Mouse (Mus musculus) spleen, embryonic (tissue): ENCODE data around the gene Aak1.

Experiments used
- CTCF ChIA-PET: fragments of 350-600 bp; sonication (Branson Sonifier 250); formaldehyde crosslinking; loops from one replicate; lab custom pipeline; 2022; lab: Charles Lee

Gene Aak1

DNA sequence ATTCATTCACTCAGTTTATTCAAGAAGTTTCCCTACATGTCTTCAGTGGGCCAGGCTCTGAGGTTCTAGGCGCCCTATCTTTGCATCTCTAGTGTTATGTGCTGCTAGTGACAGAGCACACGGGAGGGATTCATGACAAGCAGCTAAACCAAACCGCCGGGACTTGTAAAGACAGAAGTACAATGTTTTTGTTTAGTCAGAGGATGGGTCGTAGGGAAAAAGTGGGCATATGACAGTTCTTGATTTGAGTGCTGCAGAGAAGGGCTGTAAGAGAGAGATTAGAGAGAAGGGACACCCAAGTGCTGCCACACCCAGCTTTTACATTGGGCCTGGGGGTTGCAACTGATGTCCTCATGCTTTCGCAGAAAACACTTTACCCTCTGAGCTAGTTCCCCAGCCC lies 35.4 kb downstream of the Aak1 start:
- CTCF ChIA-PET, result no interaction called here

DNA sequence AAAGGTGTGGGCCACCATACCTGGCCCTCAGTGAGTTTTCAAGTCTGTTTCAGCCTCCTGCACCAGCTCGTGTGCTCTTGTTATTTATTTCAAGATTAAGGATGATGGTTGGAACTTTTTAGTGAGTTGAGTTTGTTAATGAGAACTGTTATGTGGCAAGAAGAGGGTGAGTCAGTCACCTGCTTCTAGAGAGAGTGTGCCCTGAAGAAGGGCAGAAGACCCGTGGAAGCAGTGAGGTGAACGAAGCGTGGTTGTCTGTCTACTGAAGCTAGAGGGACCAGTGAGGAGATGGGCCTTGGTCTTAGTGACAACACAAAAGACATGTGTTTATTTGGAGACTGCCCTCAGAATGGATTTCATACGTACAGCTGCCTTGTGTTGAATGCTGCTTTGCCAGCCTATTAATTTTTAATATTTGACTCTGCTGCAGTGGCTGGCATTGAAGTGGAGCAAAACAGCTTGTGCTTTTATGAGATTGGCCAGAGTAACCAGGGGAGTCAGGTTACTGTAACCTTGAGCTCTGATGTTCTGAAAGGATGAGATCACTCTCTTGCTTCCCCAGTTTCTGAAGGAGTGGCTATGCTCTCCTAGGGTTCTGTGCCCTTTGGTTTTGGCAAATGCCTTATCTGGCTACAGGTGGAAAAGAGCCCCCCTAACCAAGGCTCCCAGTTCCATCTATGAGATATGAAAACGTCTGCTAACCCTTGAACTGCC lies 36.7 kb downstream of the Aak1 start:
- CTCF ChIA-PET, result interaction anchor here (0.5 kb wide), 1 partner anchor 21 kb away, joined by 6 read pairs; no protein-coding TSS in a partner anchor

DNA sequence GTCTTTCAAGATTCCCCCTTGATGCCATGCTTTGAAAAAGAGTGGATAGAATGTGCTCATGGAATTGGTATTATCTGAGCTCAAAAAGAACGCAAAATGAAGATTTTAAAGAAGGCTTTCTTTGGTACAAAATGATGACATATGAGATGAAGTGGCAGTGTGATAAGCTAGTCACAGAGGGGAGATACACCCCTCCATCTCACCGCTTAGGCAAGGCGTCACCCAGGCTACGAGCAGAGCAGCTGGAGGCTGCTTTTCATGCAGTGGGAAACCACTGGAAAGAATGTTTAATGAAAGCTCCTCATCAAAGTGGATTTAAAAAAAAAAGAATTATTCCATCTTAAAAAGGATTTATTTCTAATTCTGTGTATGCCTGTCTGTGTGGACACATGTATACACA lies 37.5 kb downstream of the Aak1 start:
- CTCF ChIA-PET, result no interaction called here

DNA sequence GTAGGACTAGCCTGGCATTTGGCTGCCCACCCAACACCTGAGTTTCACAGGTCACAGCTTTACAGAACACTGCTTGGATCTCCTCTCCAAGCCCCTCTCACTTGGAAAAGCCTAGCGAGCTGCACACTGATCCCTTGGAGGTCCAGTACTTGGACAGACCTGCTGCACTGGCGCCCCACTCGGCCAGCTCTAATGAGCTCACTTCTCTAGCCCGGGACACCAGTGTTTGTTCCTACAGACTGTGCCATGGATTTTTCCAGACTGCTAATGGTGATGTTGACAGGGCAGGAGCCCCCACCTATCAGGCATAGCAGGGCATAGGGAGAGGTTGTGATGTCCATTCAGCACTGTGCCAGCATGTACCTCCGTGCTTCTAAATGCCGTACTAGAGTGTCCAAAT lies 48.2 kb downstream of the Aak1 start:
- CTCF ChIA-PET, result no interaction called here

DNA sequence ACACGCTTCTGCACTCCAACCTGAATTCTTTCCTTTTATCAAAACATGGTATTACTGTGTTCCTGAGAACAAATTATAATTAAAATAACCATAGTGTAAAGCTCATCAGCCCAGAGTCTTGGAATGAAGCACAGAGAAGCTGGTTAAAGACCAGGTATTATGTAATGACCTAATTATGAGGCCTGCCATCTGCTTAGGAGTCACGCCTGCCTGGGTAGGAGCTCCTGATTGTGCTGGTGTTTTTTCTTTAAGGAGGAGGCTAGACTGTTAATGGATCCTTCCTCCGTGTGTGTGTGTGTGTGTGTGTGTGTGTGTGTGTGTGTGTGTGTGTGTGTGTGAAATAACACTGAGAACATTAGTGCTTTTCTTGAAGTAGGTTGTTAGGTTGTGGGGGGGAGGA lies 49.7 kb downstream of the Aak1 start:
- CTCF ChIA-PET, result interaction anchor here (0.6 to 0.7 kb wide), 2 partner anchors 15 to 980 kb away, joined by 4 to 7 read pairs; no protein-coding TSS in a partner anchor

DNA sequence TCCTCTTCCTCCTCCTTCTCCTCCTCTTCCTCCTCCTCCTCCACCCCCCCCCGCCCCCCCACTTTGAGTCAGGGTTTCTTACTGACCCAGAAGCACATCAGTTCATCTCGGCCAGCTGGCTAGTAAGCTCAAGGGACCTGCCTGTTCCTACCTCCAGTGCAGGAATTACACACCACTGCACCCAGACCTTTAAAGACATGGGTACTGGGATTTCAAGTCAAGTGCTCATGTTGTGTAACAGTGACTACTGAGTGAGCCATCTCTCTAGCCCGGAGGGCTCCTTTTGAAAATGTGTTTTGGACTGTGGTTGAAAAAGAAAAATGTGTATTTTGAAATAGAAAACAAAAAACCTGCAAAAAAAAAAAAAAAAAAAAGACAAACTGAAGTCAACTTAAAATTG lies 50.6 kb downstream of the Aak1 start:
- CTCF ChIA-PET, result interaction anchor here (0.7 kb wide), 4 partner anchors 12 to 78 kb away, joined by 3 to 7 read pairs (median 5); no protein-coding TSS in a partner anchor

DNA sequence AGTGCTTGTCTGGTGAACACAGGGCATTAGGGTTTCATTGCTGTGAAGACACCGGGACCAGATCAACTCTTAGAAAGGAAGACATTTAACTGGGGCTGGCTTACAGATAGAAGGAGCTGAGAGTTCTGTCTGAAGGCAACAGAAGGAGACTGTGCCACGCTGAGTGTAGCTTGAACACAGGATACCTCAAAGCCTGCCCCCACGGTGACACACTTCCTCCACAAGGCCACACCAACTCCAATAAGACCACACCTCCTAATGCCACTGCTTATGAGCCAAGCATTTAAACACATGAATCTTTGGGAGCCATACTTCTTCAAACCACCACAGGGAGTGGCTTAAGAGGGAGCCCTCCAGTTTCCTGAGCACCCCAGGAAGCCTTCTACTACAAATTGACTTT lies 51.2 kb downstream of the Aak1 start:
- CTCF ChIA-PET, result interaction anchor here (0.7 kb wide), 3 partner anchors 11 to 79 kb away, joined by 3 to 6 read pairs (median 4); no protein-coding TSS in a partner anchor

DNA sequence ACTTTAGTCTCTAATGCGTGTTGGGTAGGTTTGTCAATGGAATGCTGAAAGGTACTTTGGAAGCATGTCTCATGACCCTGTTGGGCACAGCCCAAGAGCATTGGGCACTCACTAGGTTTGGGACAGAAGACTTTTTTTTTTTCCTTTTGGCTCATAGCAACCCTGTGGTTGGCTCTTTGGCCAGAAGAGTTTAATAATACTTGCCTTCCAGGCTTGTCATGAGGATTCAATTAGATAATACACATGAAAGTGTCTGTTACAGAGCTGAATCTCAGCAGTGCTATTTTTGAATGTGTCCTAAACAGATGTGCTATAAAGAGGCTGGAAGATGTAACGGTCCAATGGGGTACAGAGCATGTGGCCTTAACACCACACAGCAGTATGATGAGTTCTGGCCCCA lies 56.2 kb downstream of the Aak1 start:
- CTCF ChIA-PET, result no interaction called here

DNA sequence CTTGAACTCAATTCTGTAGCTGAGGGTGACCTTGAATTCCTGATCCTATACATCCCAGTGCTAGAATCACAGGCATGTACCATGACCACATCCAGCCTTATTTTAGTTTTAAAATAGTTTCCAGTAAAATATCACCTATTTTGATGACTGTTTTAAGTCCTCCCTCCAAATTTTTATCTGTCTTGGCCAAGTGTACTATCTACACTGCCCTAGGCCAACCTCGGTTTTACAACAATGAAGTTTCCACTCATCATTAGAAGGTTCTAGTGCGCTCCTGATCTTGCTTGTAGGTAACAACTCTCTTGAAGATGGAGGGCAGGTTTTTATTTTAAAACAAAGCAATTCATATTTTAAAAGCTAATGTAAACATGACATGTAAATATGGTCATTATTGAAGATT lies 57.9 kb downstream of the Aak1 start:
- CTCF ChIA-PET, result interaction anchor here (0.6 kb wide), 1 partner anchor 37 kb away, joined by 9 read pairs; no protein-coding TSS in a partner anchor

DNA sequence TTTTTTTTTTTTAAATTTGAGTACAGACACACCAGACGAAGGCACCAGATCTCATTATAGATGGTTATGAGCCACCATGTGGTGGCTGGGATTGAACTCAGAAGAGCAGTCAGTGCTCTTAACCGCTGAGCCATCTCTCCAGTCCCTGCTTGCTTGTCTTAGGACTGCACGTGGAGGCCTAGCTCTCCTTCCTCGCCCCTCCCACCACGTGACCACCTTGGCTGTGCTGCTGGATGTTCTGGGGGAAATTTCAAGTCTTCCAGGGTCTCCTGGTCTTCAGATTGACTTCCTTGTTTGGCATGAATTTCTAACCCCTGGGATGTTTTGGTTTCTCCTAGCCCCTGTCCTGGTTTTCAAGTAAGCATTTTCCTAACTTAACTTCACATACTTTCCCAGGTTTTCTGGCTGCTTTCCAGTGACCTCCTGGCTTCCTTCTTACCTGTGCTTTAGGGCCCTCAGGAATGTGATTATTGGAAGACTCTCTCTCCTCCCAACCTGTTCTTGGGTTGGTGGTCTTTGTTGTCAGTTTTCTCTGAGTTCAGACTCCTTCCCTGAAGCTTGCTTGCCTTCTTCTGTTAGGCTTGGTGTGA lies 59.3 kb downstream of the Aak1 start:
- CTCF ChIA-PET, result interaction anchor here (0.6 kb wide), 2 partner anchors 40 to 359 kb away, joined by 3 read pairs; no protein-coding TSS in a partner anchor

DNA sequence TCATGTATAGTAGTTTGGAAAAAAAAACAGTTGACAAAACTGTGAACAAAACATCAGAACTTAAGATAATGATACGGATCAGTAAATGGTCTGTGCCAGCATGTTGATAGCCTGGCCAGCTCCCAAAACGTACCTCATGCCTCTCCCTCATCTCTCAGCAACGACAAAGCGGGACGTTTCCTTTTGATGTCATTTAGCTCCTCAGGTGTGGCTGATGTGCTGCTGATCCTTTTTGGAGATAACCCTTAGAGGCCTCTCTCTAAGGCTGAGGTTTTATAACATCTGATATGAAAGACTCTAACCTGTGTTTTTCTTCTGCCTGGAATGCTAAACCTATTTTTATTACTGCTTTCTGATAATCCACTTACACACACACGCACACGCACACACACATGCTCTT lies 60.6 kb downstream of the Aak1 start:
- CTCF ChIA-PET, result no interaction called here

DNA sequence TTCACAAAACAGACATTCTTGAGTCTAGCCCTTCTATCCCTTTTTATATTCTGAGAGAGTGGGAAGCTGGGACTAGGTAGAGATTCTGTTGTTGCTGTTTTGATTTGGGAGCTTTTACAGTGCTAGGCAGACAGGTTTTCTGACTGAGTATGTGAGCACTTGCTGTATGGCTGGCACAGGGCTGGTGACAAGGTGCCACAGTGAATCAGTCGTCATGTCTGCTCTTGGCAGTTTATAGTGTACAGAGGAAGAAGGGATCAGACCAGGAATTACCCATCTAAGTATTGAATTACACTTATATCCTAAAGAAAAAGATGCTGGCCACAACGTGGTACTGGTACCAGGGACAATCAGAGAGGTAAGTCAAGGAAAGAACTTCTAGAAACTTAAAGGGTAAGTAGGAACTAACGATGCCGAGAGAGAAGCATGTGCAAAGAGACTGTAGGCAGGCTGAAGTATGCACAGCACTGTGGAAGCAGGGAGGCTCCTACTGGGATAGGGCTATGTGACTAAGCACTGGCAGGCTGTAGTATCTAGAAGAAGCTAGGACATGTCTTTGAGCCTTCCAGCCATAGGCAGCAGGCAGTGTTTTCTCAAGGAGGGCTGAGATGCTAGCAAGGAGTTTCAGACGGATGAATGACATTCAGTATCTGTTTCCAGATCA lies 67.0 kb downstream of the Aak1 start:
- CTCF ChIA-PET, result interaction anchor here (0.8 kb wide), 1 partner anchor 15 kb away, joined by 4 read pairs; no protein-coding TSS in a partner anchor

DNA sequence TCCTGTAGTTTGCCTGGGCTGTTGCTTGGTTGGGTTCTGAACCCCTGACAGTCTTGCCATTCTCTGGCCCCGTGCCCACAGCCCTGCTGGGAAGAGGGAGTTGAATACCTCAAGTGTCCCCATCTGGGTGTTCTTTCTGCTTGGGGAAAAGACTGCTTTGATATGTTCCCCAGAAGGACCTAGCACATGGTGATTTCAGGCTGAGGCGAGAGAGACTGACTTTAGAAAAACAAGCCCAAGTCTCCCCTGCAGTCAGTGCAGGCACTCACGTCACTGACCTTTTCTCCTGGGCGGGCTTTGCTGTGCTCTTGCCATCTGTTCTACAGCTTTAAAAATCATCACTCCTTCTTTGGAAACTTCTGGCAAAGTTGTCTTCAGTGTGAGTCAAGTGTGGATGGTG lies 67.9 kb downstream of the Aak1 start:
- CTCF ChIA-PET, result interaction anchor here (0.6 kb wide), 1 partner anchor 104 kb away, joined by 3 read pairs; no protein-coding TSS in a partner anchor

DNA sequence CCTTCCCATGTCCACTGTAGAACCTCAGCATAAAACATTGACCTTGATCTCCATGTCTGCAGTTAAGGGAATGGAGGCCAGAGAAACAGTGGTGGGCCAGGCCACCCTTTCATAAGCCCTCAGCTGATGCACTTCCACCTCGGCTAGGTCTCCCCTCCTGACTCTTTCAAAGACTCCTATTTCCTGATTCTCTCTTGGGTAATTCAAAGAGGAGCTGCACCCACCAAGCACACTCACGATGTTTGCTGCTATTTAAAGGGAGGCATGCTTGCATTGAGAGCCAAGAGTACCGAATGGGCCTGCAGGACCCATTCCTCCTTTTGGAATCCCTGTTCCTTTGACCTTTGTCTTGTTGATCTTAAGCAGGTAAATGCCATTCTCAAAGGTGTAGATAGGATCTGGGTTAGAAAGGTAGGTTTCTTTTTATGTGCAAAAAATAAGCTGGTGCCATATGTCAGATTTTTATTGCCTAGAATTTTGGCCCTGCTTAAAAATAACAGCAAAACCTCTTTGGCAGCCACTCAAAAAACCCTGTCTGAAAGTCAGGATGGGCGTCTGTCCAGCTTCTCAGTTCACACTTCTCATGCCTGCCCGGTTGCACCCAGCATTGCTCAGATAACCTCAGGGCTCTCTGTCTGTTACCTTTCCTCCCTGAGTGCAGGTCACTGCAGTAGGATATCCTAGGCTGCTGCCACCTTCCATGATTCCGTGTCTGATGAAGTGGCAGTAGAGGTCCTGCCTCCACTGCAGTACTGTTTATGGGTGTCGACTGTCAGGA lies 68.9 kb downstream of the Aak1 start:
- CTCF ChIA-PET, result interaction anchor here (0.5 kb wide), 1 partner anchor 836 kb away, joined by 6 read pairs; no protein-coding TSS in a partner anchor

DNA sequence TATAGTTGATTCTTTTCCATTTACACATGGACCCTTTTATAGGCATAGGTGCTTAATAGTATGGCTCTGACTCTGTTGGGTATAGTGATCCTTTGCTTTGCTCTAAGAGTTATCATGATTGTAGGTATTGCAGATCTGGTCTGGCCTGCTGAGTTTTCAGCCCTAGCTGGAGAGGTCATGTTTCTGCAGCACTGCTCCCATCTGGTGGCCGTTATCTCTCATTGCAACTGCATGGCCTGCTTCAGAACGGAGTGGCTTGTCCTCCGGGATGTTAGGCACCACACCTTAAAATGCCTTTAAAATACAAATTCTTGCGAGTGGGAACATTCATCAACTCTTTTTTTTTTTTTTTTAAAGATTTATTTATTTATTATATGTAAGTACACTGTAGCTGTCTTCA lies 72.6 kb downstream of the Aak1 start:
- CTCF ChIA-PET, result interaction anchor here (0.6 to 1.5 kb wide), 7 partner anchors 55 to 268 kb away, joined by 3 to 11 read pairs (median 6); no protein-coding TSS in a partner anchor

DNA sequence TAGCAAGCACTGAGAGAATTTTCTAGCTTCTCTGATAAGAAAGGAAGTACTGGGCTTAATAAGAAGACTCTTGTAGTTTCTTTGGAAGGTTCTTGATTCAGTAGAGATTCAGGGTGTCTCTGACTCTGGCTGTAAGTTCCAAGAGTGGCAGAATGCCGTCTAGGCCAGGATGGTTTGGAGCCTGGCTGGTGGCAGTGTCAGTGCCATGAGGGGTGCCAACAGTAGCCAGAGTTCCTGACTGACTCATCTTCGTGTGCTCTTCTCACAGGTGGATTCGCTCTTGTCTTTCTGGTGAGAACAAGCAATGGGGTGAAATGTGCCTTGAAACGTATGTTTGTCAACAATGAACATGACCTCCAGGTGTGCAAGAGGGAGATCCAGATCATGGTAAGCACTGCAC lies 75.4 kb downstream of the Aak1 start:
- CTCF ChIA-PET, result interaction anchor here (0.7 kb wide), 1 partner anchor 844 kb away, joined by 4 read pairs; no protein-coding TSS in a partner anchor

DNA sequence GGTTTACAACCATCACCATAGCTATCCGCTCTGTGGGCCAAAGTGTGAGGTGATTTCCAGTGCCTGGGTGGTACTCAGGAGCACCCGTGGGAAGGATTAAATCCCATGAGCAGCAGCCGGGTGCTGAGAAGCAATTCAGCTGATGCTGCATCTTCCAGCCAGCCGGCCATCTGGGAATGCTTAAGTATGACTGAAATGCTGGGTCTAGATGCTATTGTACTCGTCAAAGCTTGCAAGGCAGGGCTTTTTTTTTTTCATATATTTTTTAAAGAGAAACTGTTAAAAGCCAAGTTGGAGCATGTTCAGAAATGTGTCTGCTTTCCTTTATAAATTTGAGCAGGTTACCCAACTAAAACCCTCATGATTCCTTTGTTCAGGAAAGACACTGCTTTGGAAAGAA lies 85.2 kb downstream of the Aak1 start:
- CTCF ChIA-PET, result no interaction called here

DNA sequence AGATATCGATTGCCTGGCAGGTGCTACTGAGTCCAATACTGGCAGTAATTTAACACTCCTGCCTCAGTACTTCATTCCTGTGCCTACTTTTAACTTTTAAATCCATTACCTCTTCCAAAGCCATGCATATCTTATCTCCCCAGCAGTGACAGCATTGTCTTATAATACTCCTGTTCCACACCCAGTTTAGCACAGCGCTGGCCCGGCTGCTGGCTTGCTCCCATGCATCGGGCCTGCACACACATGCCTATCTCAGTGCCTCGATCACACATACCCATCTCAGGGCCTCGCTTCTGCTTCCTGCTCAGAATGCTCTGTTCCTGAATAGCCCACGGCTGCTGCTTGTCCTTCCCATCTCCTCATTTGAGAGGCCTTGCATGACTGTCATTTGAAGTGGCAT lies 90.5 kb downstream of the Aak1 start:
- CTCF ChIA-PET, result no interaction called here

DNA sequence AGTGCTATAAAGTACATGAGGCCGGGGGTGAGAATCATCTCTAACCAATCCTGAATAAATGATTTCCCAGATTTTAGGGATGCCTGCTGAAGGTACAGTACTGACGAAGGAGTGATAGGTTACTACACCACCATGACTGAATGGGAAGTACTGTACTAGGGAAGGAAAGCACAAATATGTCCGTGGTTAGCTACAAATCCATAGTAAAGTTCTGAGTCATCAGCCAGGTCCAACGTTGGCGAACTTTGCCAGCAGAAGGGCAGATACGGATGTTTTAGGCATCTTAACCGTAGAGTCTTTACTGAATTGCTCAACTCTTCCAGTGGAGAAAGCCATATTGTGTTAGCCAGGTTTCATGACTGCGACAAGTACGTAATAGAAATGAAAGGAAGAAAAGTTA lies 91.6 kb downstream of the Aak1 start:
- CTCF ChIA-PET, result no interaction called here

DNA sequence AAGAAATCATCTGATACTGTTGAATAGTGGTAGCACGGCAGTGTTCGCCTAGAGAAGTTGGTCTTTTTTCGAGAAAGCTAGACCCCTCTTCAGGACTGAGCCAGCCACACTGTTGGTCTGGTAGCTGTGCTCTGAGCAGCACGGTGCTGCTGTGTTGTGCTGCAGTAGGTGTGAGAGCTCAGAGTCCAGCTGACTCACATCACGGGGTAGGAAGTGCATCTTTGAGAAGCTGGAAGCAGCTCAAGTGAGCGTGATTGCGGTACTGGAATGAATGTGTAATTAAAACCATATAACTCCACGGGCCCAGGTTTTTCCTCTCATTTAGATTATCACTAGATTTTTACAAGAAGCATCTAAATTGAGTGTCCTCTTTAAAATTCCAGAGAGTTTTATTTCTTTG lies 97.8 kb downstream of the Aak1 start:
- CTCF ChIA-PET, result no interaction called here

DNA sequence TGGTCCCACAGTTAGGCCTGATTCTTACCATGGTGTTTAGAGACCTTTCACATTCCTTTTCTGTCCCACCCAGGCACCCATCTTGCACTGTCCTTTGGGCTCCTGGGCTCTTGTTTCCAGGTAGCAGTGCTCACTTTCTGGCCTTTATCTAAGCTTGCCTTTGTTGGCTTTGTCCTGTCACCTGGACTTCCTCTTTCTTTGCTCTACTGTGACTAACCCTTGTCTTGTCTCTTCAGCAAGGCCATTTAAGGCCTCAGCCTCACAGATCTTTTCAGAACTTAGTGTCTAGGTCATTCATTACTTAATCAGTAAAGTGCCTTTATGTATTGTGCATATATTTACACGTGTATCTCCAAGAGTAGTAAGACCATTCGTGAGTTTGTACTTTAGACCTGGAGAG lies 99.4 kb downstream of the Aak1 start:
- CTCF ChIA-PET, result interaction anchor here (0.9 to 1.0 kb wide), 2 partner anchors 12 to 82 kb away, joined by 4 read pairs; no protein-coding TSS in a partner anchor
